Mouse (Mus musculus) lung, adult 2 months (tissue): ENCODE measurements around the gene Gm17324.

Experiments used
- CTCF ChIP-seq: fragments of 200-500 bp; IDR thresholded peaks from 2 replicates; pipeline ENCODE4 v1.5.1; 2011; ENCODE audit warnings: mild to moderate bottlenecking, low read length, control low read depth; ENCODE audit not compliant: insufficient read depth
- POLR2A ChIP-seq: fragments of 200-500 bp; IDR thresholded peaks from 2 replicates; pipeline ENCODE4 v1.6.1; 2011; ENCODE audit warnings: low read depth, mild to moderate bottlenecking, control low read depth, low read length, borderline replicate concordance; ENCODE audit errors: extremely low read depth

GRCm38 (mm10) chr9:78484660-78485059 lies 36.1 kb upstream of the Gm17324 start:
- TF ChIP-seq POLR2A: no peak
- no peak for TF ChIP-seq CTCF
